Mouse (Mus musculus): ENCODE data around the gene Zcchc14. TPM values are rescaled to one million over a fixed set of nuclear protein-coding genes. Genes with fewer than 3 reads are reported as not detected.
A peak's percentile ranks its signal among the peaks of the same experiment; 100 is the strongest.

Zcchc14 gene
- polyA plus RNA-seq, 1 experiment from 2014 or later: 19.9 TPM

- no peak overlapping the region for H3K27ac ChIP-seq
- no peaks in the 10 kb centered on the region for H3K36me3 ChIP-seq
- ATAC-seq (ENCODE audit: insufficient number of reproducible peaks, insufficient read depth, low FRiP score, low TSS enrichment, low read depth): no peak
- H3K9ac ChIP-seq: no peak overlapping the region
- H3K4me2 ChIP-seq: no peak overlapping the region
- peaks cover 17% of the 10 kb centered on the region for H3K4me1 ChIP-seq
- peaks cover 4% of the 10 kb centered on the region; the same call in 1 of the 2 replicates for H3K27me3 ChIP-seq
- H3K9me3 ChIP-seq: no peaks in the 10 kb centered on the region
- H3K4me3 ChIP-seq: no peak overlapping the region
- WGBS: 78% methylated on average over 18 of the region's 18 CpGs
Measured at GRCm38 (mm10) chr8:121661631-121662357, 9.1 kb upstream of the Zcchc14 start.

GRCm38 (mm10) chr8:121660602-121661001 is 7.9 kb upstream of the Zcchc14 start:
- H3K27ac ChIP-seq: no peak overlapping the region
- H3K27me3 ChIP-seq: peaks cover 4% of the 10 kb centered on the region; the same call in 1 of the 2 replicates
- no peak overlapping the region for H3K9ac ChIP-seq
- no peaks in the 10 kb centered on the region for H3K9me3 ChIP-seq
- no peaks in the 10 kb centered on the region for H3K36me3 ChIP-seq
- no peak overlapping the region for H3K4me3 ChIP-seq
- H3K4me1 ChIP-seq: peaks cover 14% of the 10 kb centered on the region
- ATAC-seq (ENCODE audit: insufficient number of reproducible peaks, insufficient read depth, low FRiP score, low TSS enrichment, low read depth): no peak
- H3K4me2 ChIP-seq: no peak overlapping the region
- WGBS: 79% methylated on average over 15 of the region's 15 CpGs

- H3K9ac ChIP-seq: no peak overlapping the region
- H3K4me3 ChIP-seq: no peak overlapping the region
- H3K9me3 ChIP-seq: no peaks in the 10 kb centered on the region
- 74% methylated on average over 14 of the region's 14 CpGs for WGBS
- peaks cover 32% of the 10 kb centered on the region for H3K4me1 ChIP-seq
- no peak for ATAC-seq (ENCODE audit: insufficient number of reproducible peaks, insufficient read depth, low FRiP score, low TSS enrichment, low read depth)
- no peak overlapping the region for H3K27ac ChIP-seq
- no peaks in the 10 kb centered on the region for H3K27me3 ChIP-seq
- no peak overlapping the region for H3K4me2 ChIP-seq
- 0 out of 2 replicates have a peak, but pooled peaks cover 1% of the 10 kb centered on the region for H3K36me3 ChIP-seq
Measured at GRCm38 (mm10) chr8:121654966-121655494, 2.3 kb upstream of the Zcchc14 start.

GRCm38 (mm10) chr8:121654131-121654530 is 1.4 kb upstream of the Zcchc14 start:
- peak overlapping the region; percentile 81 for H3K4me2 ChIP-seq
- 83% methylated on average over 4 of the region's 4 CpGs for WGBS
- H3K27ac ChIP-seq: no peak overlapping the region
- peak overlapping the region; percentile 85; the same call in 1 of the 2 replicates for H3K9ac ChIP-seq
- H3K4me1 ChIP-seq: peaks cover 41% of the 10 kb centered on the region
- ATAC-seq (ENCODE audit: insufficient number of reproducible peaks, insufficient read depth, low FRiP score, low TSS enrichment, low read depth): no peak
- no peaks in the 10 kb centered on the region for H3K9me3 ChIP-seq
- H3K27me3 ChIP-seq: no peaks in the 10 kb centered on the region
- peak overlapping the region; percentile 63 for H3K4me3 ChIP-seq
- H3K36me3 ChIP-seq: 0 out of 2 replicates have a peak, but pooled peaks cover 5% of the 10 kb centered on the region

GRCm38 (mm10) chr8:121653340-121654019 is 779 bp upstream of the Zcchc14 start:
- Histone ChIP-seq H3K27me3 (no peaks in the 10 kb centered on the region), H3K9me3 (no peaks in the 10 kb centered on the region), H3K4me1 (peaks cover 47% of the 10 kb centered on the region), H3K9ac (peak overlapping the region; percentile 85), H3K27ac (peak overlapping the region; percentile 94), H3K4me2 (peak overlapping the region; percentile 81), H3K36me3 (0 out of 2 replicates have a peak, but pooled peaks cover 5% of the 10 kb centered on the region), H3K4me3 (peak overlapping the region; percentile 63)
- no peak for ATAC-seq (ENCODE audit: insufficient number of reproducible peaks, insufficient read depth, low FRiP score, low TSS enrichment, low read depth)
- WGBS: 1% methylated on average over 31 of the region's 31 CpGs

- Histone ChIP-seq H3K27ac (peak overlapping the region; percentile 24), H3K9ac (peak overlapping the region; percentile 78), H3K27me3 (no peaks in the 10 kb centered on the region), H3K4me2 (peak overlapping the region; percentile 96), H3K36me3 (0 out of 2 replicates have a peak, but pooled peaks cover 5% of the 10 kb centered on the region), H3K4me1 (peaks cover 61% of the 10 kb centered on the region), H3K9me3 (no peaks in the 10 kb centered on the region), H3K4me3 (peak overlapping the region; percentile 63)
- ATAC-seq (ENCODE audit: insufficient number of reproducible peaks, insufficient read depth, low FRiP score, low TSS enrichment, low read depth): no peak
- WGBS: under 1% methylated on average over 41 of the region's 56 CpGs
Measured at GRCm38 (mm10) chr8:121651874-121652361, 783 bp downstream of the Zcchc14 start.

GRCm38 (mm10) chr8:121651308-121651873 is 1.3 kb downstream of the Zcchc14 start:
- ATAC-seq (ENCODE audit: insufficient number of reproducible peaks, insufficient read depth, low FRiP score, low TSS enrichment, low read depth): no peak
- H3K9ac ChIP-seq: peak overlapping the region; percentile 78
- H3K27ac ChIP-seq: peak overlapping the region; percentile 24; the same call in 1 of the 2 replicates
- WGBS: 11% methylated on average over 47 of the region's 47 CpGs
- peak overlapping the region; percentile 96 for H3K4me2 ChIP-seq
- peaks cover 61% of the 10 kb centered on the region for H3K4me1 ChIP-seq
- peak overlapping the region; percentile 63 for H3K4me3 ChIP-seq
- no peaks in the 10 kb centered on the region for H3K9me3 ChIP-seq
- 0 out of 2 replicates have a peak, but pooled peaks cover 5% of the 10 kb centered on the region for H3K36me3 ChIP-seq
- no peaks in the 10 kb centered on the region for H3K27me3 ChIP-seq

GRCm38 (mm10) chr8:121650389-121651307 is 2.1 kb downstream of the Zcchc14 start:
- 0 out of 2 replicates have a peak, but pooled peaks cover 5% of the 10 kb centered on the region for H3K36me3 ChIP-seq
- H3K9ac ChIP-seq: peak overlapping the region; percentile 78
- no peaks in the 10 kb centered on the region for H3K9me3 ChIP-seq
- no peak for ATAC-seq (ENCODE audit: insufficient number of reproducible peaks, insufficient read depth, low FRiP score, low TSS enrichment, low read depth)
- H3K27me3 ChIP-seq: no peaks in the 10 kb centered on the region
- H3K4me2 ChIP-seq: peak overlapping the region; percentile 96
- H3K4me1 ChIP-seq: peaks cover 67% of the 10 kb centered on the region
- H3K27ac ChIP-seq: no peak overlapping the region
- 60% methylated on average over 20 of the region's 20 CpGs for WGBS
- H3K4me3 ChIP-seq: peak overlapping the region; percentile 63

- H3K27ac ChIP-seq: no peak overlapping the region
- H3K4me2 ChIP-seq: peak overlapping the region; percentile 96
- no peaks in the 10 kb centered on the region for H3K27me3 ChIP-seq
- H3K9me3 ChIP-seq: no peaks in the 10 kb centered on the region
- WGBS: 62% methylated on average over 10 of the region's 10 CpGs
- H3K9ac ChIP-seq: peak overlapping the region; percentile 78
- peaks cover 69% of the 10 kb centered on the region for H3K4me1 ChIP-seq
- H3K4me3 ChIP-seq: peak overlapping the region; percentile 63
- H3K36me3 ChIP-seq: 0 out of 2 replicates have a peak, but pooled peaks cover 5% of the 10 kb centered on the region
- ATAC-seq (ENCODE audit: insufficient number of reproducible peaks, insufficient read depth, low FRiP score, low TSS enrichment, low read depth): no peak
Measured at GRCm38 (mm10) chr8:121649904-121650303, 2.8 kb downstream of the Zcchc14 start.

GRCm38 (mm10) chr8:121649423-121649822 is 3.3 kb downstream of the Zcchc14 start:
- Histone ChIP-seq H3K4me1 (peaks cover 73% of the 10 kb centered on the region), H3K9me3 (no peaks in the 10 kb centered on the region)
- ATAC-seq (ENCODE audit: insufficient number of reproducible peaks, insufficient read depth, low FRiP score, low TSS enrichment, low read depth): no peak

More at GRCm38 (mm10) chr8:121649423-121649822, 3.3 kb downstream of the Zcchc14 start:
- H3K36me3 ChIP-seq: 0 out of 2 replicates have a peak, but pooled peaks cover 5% of the 10 kb centered on the region
- peak overlapping the region; percentile 78 for H3K9ac ChIP-seq
- peak overlapping the region; percentile 96 for H3K4me2 ChIP-seq
- no peaks in the 10 kb centered on the region for H3K27me3 ChIP-seq
- WGBS: 79% methylated on average over 5 of the region's 5 CpGs
- H3K27ac ChIP-seq: no peak overlapping the region
- H3K4me3 ChIP-seq: peak overlapping the region; percentile 63; the same call in 1 of the 2 replicates
